Mouse (Mus musculus): ENCODE results near the gene Nupl2.

Gene Nupl2

DNA sequence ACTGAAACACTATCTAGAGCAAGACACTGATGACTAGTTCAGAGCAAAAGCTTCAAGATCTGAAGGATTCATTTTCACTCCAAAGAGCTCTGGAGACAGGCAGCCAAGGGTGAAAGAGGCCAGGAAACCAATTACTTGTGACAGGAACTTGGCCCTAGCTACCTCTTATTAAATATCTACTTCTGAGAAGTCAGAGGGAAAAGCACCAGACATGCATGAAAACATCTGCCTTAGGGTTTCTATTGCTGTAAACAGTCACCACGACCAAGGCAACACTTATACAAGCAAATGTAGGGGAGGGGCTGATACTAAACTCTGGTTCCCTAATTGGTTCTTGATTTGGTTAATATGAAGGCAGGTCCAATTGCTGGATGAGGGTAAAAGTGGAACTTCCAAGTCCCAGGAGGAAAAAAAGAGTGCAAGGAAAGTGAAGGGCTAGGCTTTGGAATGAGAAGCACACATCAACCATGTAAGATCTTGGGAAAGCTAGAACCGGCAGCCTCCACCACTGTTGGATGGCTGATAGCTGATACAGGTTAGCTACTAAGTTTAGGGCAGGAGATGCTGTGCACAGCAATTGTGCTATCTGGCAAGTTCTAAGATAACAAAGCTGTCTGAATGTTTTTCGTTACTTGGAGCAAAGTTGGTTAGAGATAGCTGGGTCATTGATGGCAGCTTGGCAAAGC, 49.2 kb downstream of the Nupl2 start:
- DNase-seq = no peak

DNA sequence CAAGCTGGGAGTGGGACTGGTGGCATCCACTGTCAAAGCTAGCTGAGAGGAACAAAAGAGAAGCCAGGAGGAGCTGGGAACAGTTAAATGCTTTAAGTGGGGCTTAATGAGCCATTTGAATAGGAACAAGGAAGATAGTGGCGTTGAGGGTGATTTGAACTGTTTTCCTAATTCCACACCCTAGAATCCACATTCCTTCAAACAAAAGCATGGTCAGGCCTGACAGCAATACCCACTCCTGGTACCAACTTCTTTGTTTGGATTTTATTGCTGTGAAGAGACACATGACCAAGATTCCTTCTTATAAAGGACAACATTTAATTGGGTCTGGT, 49.8 kb downstream of the Nupl2 start:
- no peak for DNase-seq

DNA sequence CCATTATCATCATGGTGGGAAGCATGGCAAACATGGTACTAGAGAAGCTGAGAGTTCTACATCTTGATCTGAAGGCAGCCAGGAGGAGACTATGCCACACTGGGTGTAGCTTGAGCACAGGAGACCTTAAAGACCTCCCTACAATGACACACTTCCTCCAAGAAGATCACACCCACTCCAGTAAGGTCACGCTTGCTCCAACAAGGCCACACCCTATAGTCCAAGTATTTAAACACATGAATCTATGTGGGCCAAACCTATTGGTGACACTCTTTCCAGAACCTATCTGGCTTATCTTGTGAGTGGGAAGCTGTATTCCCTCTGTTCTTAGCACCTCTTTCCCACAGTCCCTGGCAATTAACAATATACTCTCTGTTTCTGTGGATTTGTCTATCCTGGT, 50.1 kb downstream of the Nupl2 start:
- DNase-seq = no peak

All from thymus, postnatal 25 days (tissue).